Mouse (Mus musculus) left cerebral cortex, postnatal 4 days (tissue): ENCODE measurements at regions not wholly inside any gene's neighbourhood (a gene's known extent, or its start where the extent isn't known, plus 50 kb on each side); places are given as distances from the start of the nearest gene placed in this dataset.
"Not testable (repeated sequence)": the region's sequence is repeated elsewhere in the genome, so short reads cannot be mapped to it uniquely, and the experiment has no call there.

ENCODE experiments used
- DNase-seq: peaks from one replicate; pipeline ENCODE4 v3.0.0-alpha.2; 2022
- intact Hi-C: fragments of 180-260 bp; cut with DNase I; formaldehyde crosslinking; loops from one replicate; pipeline ENCODE4 v1.15.1; 2025

DNA sequence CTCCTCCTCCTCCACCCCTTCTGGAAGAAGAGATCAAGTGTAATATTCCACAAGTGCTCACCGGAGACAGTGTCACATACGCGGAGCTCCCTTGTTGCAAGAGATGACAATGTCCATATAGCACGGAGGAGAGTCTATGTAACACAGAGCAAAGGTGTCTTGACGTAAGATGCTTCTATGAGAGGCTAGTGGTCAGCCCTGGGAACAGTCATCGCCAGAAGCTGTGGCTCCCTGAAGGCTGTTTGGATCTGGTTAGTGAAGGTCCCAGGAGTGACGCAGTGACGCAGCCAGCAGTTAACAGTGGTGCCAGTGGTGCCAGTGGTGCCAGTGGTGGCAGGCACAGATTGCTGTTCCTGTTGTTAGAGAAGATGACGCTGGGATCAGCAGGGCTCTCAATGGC, 66.9 kb downstream of the Twistnb start:
- intact Hi-C loops: no loop called here
- DNase-seq: no peak

DNA sequence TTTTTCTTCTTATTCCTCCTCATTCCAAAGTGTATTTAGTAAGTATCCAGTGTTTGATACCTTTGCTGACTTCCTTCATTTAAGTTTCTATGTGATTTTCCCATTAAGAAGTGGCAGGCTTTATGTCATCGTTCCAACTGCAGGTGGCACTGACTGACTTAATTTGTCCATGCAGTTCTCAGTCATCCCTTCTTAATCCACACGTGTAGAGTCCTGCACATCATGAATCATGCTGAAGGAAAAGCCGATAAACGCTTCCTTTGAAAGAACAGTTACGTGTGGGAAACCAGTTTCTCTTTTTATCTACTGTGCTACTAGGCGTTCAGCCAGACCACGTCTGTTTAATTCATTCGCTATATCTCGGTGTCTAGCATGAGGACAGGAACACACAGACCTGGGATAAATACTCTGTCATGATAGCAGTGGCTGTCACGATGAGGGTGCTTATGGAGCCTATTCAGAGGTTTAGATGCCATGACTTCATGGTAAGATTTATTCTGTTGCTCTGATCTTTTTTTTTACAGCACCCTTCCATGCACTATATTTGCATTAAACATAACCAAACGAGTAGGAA, 68.0 kb downstream of the Twistnb start:
- no peak for DNase-seq
- intact Hi-C loops: no loop called here

DNA sequence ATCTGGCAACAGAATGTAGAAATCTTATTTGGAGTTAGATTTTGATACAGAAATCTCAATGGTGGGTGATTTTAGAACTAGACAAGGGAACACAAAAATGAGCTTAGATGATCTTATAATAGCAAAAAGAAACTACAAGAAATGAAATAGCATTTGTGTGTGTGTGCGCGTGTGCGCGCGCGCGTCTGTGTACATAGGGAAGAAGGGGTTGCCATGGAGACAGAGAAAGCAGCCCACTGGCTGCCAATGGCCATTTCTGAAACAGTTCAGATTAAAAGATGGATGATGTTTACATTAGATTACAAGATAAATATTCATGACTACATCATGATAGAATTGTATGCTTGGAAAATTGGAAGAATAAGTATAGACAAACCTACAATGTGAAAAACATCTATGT, 112.1 kb downstream of the Twistnb start:
- intact Hi-C loops: no loop called here
- no peak for DNase-seq

DNA sequence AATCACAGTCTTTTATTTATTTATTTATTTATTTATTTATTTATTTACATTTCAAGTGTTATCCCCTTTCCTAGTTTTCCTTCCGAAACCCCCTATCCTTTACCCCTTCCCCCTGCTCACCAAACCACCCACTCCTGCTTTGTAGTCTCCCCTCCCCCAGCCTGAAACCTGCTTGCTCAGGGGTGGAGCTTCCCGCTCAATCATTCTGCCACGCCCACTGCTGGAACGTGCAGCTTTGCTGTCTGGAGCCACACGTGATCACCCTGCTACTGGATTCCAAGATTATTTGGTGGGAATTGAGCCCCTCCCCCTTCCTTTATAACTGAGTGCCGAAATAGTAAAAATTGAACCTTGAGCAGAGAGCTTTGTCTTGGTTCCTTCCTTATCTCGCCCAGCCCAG, 122.2 kb downstream of the Twistnb start:
- intact Hi-C loops, DNase-seq: not testable (repeated sequence)

GRCm38 (mm10) chr12:33552231-33552630, 122.8 kb downstream of the Twistnb start:
- intact Hi-C loops: no loop called here

DNA sequence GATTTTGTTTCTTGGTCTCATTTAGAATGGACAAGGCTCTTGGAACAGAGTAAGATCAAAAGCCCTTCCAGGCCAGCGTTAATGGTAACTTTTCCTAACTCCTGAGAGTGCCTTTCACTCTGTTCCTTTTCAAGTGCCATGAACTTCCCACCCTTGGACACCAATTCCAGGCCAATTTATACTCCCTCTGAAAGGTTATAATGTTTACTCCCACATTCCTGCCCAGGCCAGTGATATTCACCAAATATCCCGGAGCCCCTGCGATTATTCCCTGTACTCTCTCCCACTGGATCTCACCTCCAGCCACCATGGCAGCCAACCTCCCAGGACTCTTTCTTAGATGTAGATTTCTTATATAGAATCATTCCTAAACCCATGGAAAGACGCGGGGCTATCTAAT, 123.2 kb downstream of the Twistnb start:
- no peak for DNase-seq
- intact Hi-C loops: no loop called here

More at GRCm38 (mm10) chr12:33552231-33552630, 122.8 kb downstream of the Twistnb start:
- no peak for DNase-seq

DNA sequence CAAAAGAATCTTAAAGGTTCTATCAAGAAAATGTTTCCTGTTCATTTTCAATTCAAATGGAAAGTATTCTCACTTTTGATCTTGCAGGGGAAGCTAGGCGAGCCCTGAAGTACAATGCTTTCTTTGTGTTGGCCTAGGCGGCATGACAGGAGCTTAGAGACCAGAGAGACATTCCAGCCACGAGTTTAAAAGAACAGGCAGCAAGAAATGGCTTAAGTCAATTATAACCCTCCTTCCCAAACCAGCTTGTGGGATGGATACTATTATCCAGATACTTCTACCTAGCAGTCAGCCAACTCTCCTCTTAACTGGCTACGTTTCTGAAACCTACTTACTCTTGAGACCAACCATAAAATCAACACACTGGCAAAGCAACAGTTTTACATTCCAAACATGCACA, 124.3 kb downstream of the Twistnb start:
- intact Hi-C loops: no loop called here
- no peak for DNase-seq

DNA sequence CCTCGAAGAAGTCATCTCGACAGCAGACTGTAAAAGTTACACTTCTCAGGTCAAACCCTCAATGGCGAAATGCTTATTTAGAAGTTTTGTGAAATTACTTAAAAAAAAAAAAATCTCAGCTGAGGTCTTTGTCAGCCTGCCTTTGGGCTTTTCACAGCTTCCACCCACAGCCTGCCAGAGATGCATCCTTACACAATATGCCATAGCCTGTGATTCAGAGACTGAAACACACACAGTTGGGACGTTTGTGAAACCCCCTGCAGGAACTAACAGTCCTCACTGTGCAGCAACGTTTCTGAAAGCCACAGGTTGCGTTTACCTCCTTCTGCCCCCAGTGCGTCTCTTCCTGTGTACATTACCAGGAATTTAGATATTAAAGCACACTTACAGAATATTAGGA, 131.7 kb downstream of the Twistnb start:
- intact Hi-C loops: no loop called here
- DNase-seq: no peak

DNA sequence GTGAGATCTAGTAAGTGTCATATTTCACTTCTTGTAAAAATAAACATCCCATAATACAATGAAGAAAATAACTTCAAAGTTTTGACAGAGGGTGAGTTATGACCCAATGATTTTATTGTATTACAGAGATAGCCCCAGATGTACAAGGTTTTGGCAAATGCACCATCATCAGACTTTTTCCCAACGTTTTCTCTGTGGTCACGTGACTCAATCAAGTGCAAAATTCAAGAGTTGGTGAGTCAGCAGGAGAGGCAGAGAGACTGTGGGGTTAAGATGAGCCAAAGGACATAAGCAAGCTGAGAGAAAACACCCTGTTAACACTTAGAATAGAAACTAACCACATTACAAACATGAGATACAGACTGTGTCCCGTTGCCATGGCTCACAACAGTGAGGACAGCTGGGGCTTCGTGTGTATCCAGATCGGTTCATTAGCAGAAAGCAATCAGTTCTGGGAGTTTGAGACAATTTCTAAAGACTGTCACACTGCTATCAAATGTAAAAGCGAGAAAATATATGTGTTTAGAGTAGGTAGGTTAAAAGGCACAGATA, 148.5 kb downstream of the Twistnb start:
- intact Hi-C loops: no loop called here
- DNase-seq: no peak

DNA sequence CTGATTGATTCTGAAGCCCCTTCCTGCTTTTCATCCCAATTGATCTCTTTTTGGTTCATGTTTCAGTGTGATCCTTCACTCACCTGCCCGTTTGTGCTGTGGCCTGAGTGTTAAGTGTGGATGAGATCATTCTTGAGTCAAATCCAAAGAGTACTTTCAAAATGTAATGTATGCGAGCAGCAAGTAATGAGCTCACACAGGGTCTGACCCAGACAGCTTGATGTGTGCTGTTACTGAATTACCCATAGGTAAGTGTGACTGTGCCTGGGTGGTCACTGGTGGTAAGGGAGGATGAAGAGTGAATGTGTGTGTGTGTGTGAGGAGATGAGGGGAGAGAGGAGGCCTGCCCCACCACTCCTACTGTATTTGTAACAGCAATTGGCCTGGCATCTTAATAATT, 151.4 kb downstream of the Twistnb start:
- intact Hi-C loops: no loop called here
- DNase-seq: no peak

DNA sequence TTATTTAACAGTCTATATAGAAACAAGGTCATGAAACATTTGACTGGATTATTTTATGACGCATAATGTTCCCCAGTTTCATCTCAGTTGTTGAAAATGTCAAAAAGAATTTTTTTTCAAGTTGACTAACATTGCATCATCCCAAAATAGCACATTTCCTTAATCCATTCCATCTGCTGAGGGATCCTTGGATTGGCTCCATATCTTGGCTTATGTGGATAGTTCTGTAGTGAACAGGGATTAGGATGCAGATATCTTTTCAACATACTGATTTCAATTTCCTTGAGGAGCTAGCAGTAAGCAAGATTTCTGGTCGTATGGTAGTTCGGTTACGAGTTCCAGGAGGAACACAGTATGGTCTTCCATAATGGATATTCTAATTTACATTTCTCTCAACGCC, 161.6 kb downstream of the Twistnb start:
- intact Hi-C loops: no loop called here

DNA sequence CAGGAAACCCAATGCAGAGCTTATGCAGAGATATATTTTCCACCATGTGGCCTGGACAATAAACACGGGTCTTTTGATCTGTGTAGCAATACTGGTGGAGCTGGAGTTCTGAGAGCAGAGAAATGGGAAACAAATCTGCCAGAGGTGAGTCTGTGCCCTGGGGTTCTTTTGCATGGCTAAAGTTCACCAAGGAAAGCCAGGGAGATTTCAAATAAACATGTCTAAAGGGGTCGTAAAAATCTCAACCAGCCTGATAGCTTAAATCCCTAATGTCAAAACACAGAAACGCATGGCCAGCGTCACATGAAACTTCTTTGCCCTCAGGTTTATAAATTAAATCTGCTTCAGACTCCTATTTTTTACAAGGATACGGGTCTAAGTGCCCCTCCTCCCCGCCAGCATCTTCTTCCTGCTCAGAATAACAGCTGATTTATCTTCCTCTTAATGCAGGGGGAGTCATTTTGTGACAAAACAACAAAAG, 163.0 kb downstream of the Twistnb start:
- DNase-seq: no peak
- intact Hi-C loops: no loop called here

More for the DNA sequence above, 161.6 kb downstream of the Twistnb start:
- no peak for DNase-seq

DNA sequence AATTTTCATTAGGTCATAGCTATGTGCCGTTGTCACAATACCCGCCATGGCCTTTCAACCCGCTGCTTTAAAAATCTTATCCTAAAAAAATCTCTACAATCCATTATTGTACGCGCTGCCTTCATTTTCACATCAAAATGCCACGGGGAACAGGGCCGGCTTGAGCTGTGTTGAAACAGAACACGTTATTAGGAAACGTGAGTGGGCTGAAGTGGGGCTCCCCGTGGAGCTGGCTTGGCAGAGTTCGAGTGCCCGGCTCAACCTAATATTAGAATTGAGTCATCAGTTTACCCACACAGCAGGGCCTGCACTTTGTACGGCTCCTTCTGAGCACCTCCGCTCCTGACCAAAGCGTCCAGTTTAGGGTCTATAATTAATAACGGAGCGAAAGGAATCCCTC, 163.5 kb downstream of the Twistnb start:
- intact Hi-C loops: no loop called here
- DNase-seq: no peak

DNA sequence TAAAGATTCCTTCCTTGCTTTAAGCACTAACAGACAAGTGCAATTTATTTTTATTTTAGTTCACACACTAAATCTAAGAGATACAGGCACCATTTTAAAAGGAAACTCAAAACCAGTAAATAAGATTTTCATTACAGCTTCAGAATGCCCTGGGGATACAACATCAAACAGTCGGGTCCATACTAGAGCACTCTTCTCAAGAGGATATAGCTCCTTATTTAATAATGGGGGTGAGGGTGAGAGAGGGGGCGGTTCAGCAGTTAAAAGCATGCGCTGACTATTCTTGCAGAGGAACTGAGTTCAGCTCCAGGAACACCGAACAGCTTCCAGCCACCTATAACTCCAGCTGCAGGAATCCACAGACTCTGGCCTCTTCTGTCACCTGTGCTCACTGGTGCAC, 164.2 kb downstream of the Twistnb start:
- intact Hi-C loops: no loop called here
- no peak for DNase-seq

- intact Hi-C loops: loop anchor here (10.0 kb wide), 2 partner anchors 121 to 349 kb away; partner anchors contain the start of gene Twist1
- DNase-seq: no peak
Measured at GRCm38 (mm10) chr12:33605393-33605792, 176.0 kb downstream of the Twistnb start.

DNA sequence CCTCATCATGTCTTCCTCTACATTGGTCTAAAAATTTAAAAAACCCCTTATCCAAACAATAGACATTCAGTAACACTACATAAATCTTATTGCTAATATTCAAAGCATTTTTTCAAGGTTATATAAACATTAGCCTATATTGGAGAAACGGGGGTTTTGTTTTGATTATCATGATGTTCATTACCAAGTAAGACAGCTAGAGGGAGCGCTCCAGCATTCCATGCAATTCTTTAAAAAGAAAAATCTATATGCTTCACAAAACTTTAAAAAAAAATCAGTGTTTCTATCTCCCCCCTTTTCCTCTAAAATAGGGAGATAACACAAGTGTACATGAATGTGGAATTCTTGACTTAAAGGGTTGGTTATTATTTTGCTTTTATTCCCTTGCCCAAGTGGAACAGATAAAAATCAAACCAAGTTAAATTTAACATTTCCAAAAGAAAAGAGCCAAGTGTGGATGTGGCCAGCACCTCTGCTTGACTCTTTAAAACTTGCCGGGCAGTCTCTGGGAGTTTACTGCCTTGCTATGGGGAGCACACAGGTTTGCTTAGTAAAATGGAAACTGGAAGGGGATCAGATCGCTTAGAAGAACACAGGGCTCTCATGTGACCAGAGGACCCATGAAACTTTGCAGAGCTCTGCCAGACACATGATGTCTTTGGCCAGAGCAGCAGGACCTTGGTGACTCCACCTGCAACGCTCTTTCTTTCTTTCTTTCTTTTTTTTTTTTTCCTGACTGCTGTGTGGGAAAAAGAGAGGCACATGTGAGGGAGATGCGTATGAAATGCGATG, 178.6 kb downstream of the Twistnb start:
- intact Hi-C loops: loop anchor here (10.0 kb wide), 2 partner anchors 123 to 347 kb away; partner anchors contain the start of gene Twist1
- DNase-seq: no peak

DNA sequence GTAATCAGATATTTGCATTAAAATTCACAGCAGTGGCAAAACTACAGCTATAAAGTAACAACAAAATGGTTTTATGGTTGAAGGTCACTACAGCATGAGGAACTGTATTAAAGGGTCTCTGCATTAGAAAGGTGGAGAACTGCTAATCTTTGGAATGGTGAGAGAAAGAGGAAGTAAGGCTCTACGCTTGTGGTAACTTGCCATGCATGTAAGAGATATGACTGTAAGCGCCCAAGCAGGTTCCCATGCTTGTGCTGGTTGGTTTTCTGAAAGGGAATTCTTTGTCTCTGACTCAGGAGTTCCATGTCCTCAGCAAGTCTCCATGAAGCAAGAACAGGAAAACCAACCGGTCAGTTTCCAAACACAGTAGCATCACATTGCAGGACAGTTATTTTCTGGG, 182.9 kb downstream of the Twistnb start:
- no peak for DNase-seq
- intact Hi-C loops: no loop called here

DNA sequence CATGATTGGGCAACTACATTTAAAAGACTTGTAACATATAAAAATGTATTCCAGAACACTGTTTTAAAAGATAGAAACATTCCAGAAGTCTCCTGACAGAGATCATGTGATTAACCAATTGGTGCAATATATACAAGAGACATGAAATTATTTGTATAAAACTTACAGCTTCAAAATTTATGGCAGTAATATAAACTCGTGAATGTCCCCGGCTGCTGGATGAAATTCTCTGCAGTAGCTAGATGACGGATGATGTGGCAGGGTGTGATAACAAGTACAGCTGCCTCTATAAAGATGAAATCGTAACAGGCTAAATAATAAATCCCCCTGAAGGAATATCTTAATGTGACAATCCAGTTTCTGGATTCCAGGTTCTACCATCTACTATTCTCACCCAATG, 191.0 kb downstream of the Twistnb start:
- intact Hi-C loops: no loop called here

GRCm38 (mm10) chr12:33626092-33626882, 196.9 kb downstream of the Twistnb start:
- no peak for DNase-seq
- intact Hi-C loops: no loop called here

More for the DNA sequence above, 191.0 kb downstream of the Twistnb start:
- no peak for DNase-seq

DNA sequence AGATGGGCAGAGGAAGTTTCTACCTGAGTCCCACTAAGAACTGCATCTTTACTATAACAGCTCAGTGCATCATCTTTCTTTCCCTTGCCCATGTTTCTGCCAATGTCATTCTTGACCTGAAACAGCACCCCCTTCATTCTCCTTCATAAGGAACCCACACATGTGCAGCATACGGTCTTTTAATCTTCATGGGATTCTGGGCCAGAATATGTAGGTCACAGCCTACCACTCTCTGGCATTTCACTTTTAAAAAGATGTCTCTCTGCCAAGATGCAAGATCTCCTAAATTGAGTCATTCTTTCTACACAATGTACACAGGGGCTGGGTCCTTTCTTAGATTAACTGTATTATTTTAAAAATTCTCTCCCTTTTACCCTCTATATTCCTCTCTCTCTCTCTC, 223.2 kb downstream of the Twistnb start:
- intact Hi-C loops: no loop called here
- DNase-seq: no peak

- intact Hi-C loops: no loop called here
- no peak for DNase-seq
Measured at GRCm38 (mm10) chr12:33675508-33675907, 246.1 kb downstream of the Twistnb start.
